Mouse (Mus musculus): ENCODE measurements at regions not wholly inside any gene's neighbourhood (a gene's known extent, or its start where the extent isn't known, plus 50 kb on each side); places are given as distances from the start of the nearest gene placed in this dataset.

DNA sequence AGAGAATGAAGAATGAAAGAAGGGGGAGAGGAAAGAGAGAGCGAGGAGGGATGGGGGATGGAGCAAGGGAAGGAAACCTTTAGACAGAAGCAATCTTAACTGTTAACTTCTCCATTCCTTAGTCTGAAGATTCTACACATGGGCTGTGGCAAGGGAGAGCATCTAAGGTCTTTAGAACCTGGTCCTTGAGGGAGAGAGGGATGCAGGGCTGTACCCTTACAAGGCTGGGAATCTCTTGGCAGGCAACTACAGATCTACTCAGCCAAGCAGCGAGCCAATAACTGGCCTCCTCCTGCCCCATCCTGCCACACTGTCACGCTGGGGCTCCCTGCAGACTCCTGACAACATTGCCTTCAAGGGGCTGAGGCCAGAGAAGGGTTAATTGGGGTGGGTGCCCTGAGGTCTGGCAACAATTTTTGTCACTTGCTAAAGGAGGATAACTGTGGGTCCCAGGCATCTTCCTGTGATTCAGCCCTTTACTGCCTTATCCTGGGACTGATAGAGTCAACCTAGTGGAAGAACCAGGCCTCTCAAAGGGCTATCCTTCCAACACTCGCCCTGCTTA lies 205.7 kb downstream of the Rpap3 start:
- no peak overlapping the region for H3K4me3 ChIP-seq (ENCODE audit: control insufficient read depth in 1 of 2, insufficient read depth in 1 of 2, low read depth in 2 of 2, low read length in 2 of 2)
- no peaks in the 10 kb centered on the region for H3K79me2 ChIP-seq (ENCODE audit: control insufficient read depth, insufficient read depth, low read length, poor library complexity)
- H3K9ac ChIP-seq (ENCODE audit: control insufficient read depth, low read depth, low read length, poor library complexity, severe bottlenecking): no peak overlapping the region
- no peak overlapping the region for H3K27ac ChIP-seq (ENCODE audit: control insufficient read depth, low read depth, low read length)
- H3K4me1 ChIP-seq (ENCODE audit: control insufficient read depth in 1 of 2, insufficient read depth in 2 of 2, low read length in 2 of 2): peaks cover 0 to 13% of the 10 kb centered on the region in 2 experiments; a peak in 2 of 4 replicates
- peaks cover 0 to 10% of the 10 kb centered on the region in 2 experiments; a peak in 2 of 4 replicates for H3K36me3 ChIP-seq (ENCODE audit: control insufficient read depth in 1 of 2, insufficient read depth in 2 of 2, low read length in 2 of 2)
- no peak for DNase-seq (ENCODE audit: low read depth, low spot score)
- TF ChIP-seq MXI1 (IDR thresholded peaks at IDR 0.05; ENCODE audit: low read depth, low read length): no peak
- TF ChIP-seq ETS1 (IDR thresholded peaks at IDR 0.05; ENCODE audit: low read depth, low read length): no peak
- no peak for TF ChIP-seq JUND (IDR thresholded peaks at IDR 0.05; ENCODE audit: low read depth, low read length)
- no peak for TF ChIP-seq CTCF (IDR thresholded peaks at IDR 0.05 in 2 of 3, conservative IDR thresholded peaks at IDR 0.05 in 1 of 3; ENCODE audit: control insufficient read depth in 1 of 3, insufficient read depth in 1 of 3, low read depth in 2 of 3, low read length in 3 of 3, poor library complexity in 1 of 3, severe bottlenecking in 1 of 3)
- no peak for TF ChIP-seq E2F4 (IDR thresholded peaks at IDR 0.05; ENCODE audit: borderline replicate concordance, low read depth, low read length)
- no peak for TF ChIP-seq POLR2AphosphoS2 (IDR thresholded peaks at IDR 0.05; ENCODE audit: low read length)
- no peak for TF ChIP-seq MYC (IDR thresholded peaks at IDR 0.05; ENCODE audit: low read depth, low read length)
- no peak for TF ChIP-seq ZMIZ1 (IDR thresholded peaks at IDR 0.05; ENCODE audit: low read depth, low read length)
- TF ChIP-seq ZC3H11A (IDR thresholded peaks at IDR 0.05; ENCODE audit: low read depth, low read length): no peak
- TF ChIP-seq SIN3A (IDR thresholded peaks at IDR 0.05; ENCODE audit: low read length): no peak
- no peak for TF ChIP-seq ZKSCAN1 (IDR thresholded peaks at IDR 0.05; ENCODE audit: low read depth, low read length)
- TF ChIP-seq HCFC1 (IDR thresholded peaks at IDR 0.05; ENCODE audit: low read depth, low read length): no peak
- TF ChIP-seq TBP (IDR thresholded peaks at IDR 0.05; ENCODE audit: low read depth, low read length): no peak
- no peak for TF ChIP-seq CHD2 (IDR thresholded peaks at IDR 0.05; ENCODE audit: low read length)
- TF ChIP-seq NRF1 (IDR thresholded peaks at IDR 0.05; ENCODE audit: insufficient read depth, low read depth, low read length, poor library complexity, severe bottlenecking): no peak
- TF ChIP-seq KAT2A (conservative IDR thresholded peaks at IDR 0.05; ENCODE audit: low read depth, low read length): no peak
- no peak for TF ChIP-seq EP300 (IDR thresholded peaks at IDR 0.05; ENCODE audit: low read depth in 1 of 2, low read length in 2 of 2)
- TF ChIP-seq POLR2AphosphoS5 (IDR thresholded peaks at IDR 0.05; ENCODE audit: borderline replicate concordance, low read depth, low read length): no peak
- H3K9me3 ChIP-seq (replicated peaks; ENCODE audit: insufficient read depth, low read length): no peaks in the 10 kb centered on the region
- H3K27me3 ChIP-seq (ENCODE audit: control insufficient read depth in 1 of 2, insufficient read depth in 2 of 2, low read length in 2 of 2): peaks cover 0 to 1% of the 10 kb centered on the region in 2 experiments; a peak in 1 of 4 replicates

DNA sequence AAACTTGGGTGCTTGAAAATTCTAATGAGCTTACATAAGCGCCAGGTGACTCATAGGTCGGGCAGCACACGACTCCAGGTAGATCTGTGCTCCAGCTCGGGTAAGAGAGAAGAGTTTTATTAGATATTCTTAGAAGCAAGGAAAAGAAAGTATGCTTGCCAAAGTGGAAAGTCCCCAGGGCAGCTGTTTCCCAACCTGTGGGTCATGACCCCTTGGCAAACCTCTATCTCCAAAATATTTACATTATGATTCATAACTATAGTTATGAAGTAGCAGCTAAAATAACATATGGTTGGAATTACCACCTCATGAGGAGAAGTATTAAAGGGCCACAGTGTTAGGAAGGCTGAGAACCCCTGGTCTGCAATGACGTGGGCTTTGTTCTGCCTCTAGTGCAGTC lies 206.4 kb downstream of the Rpap3 start:
- DNase-seq (ENCODE audit: low read depth, low spot score): no peak
- no peak for TF ChIP-seq MAX (IDR thresholded peaks at IDR 0.05; ENCODE audit: low read length)
- TF ChIP-seq HCFC1 (IDR thresholded peaks at IDR 0.05; ENCODE audit: low read depth, low read length): no peak
- TF ChIP-seq USF2 (IDR thresholded peaks at IDR 0.05; ENCODE audit: borderline replicate concordance in 1 of 2, insufficient read depth in 1 of 2, low read depth in 1 of 2, low read length in 2 of 2): no peak
- TF ChIP-seq SIN3A (IDR thresholded peaks at IDR 0.05; ENCODE audit: low read length): no peak
- TF ChIP-seq MAZ (IDR thresholded peaks at IDR 0.05; ENCODE audit: low read depth, low read length): no peak
- no peak for TF ChIP-seq CTCF (IDR thresholded peaks at IDR 0.05 in 2 of 3, conservative IDR thresholded peaks at IDR 0.05 in 1 of 3; ENCODE audit: control insufficient read depth in 1 of 3, insufficient read depth in 1 of 3, low read depth in 2 of 3, low read length in 3 of 3, poor library complexity in 1 of 3, severe bottlenecking in 1 of 3)
- TF ChIP-seq EP300 (IDR thresholded peaks at IDR 0.05; ENCODE audit: low read depth in 1 of 2, low read length in 2 of 2): no peak
- TF ChIP-seq POLR2AphosphoS2 (IDR thresholded peaks at IDR 0.05; ENCODE audit: low read length): no peak
- TF ChIP-seq POLR2A (IDR thresholded peaks at IDR 0.05; ENCODE audit: control insufficient read depth in 1 of 2, insufficient read depth in 1 of 2, low read depth in 1 of 2, low read length in 2 of 2, poor library complexity in 1 of 2): no peak
- TF ChIP-seq NRF1 (IDR thresholded peaks at IDR 0.05; ENCODE audit: insufficient read depth, low read depth, low read length, poor library complexity, severe bottlenecking): no peak
- TF ChIP-seq RCOR1 (IDR thresholded peaks at IDR 0.05; ENCODE audit: low read depth, low read length): no peak
- no peak for TF ChIP-seq MAFK (IDR thresholded peaks at IDR 0.05; ENCODE audit: borderline replicate concordance, low read depth, low read length)
- TF ChIP-seq ZKSCAN1 (IDR thresholded peaks at IDR 0.05; ENCODE audit: low read depth, low read length): no peak
- TF ChIP-seq TAL1 (IDR thresholded peaks at IDR 0.05; ENCODE audit: low read length): no peak
- TF ChIP-seq E2F4 (IDR thresholded peaks at IDR 0.05; ENCODE audit: borderline replicate concordance, low read depth, low read length): no peak
- no peak for TF ChIP-seq UBTF (IDR thresholded peaks at IDR 0.05; ENCODE audit: borderline replicate concordance, insufficient read depth, low read depth, low read length)
- TF ChIP-seq CHD1 (IDR thresholded peaks at IDR 0.05; ENCODE audit: low read depth, low read length): no peak
- H3K27ac ChIP-seq (ENCODE audit: control insufficient read depth, low read depth, low read length): no peak overlapping the region

More for the DNA sequence above, 206.4 kb downstream of the Rpap3 start:
- Histone ChIP-seq H3K9ac (ENCODE audit: control insufficient read depth, low read depth, low read length, poor library complexity, severe bottlenecking) (no peak overlapping the region), H3K9me3 (replicated peaks; ENCODE audit: insufficient read depth, low read length) (no peaks in the 10 kb centered on the region), H3K79me2 (ENCODE audit: control insufficient read depth, insufficient read depth, low read length, poor library complexity) (no peaks in the 10 kb centered on the region), H3K27me3 (ENCODE audit: control insufficient read depth in 1 of 2, insufficient read depth in 2 of 2, low read length in 2 of 2) (peaks cover 0 to 1% of the 10 kb centered on the region in 2 experiments; a peak in 1 of 4 replicates), H3K36me3 (ENCODE audit: control insufficient read depth in 1 of 2, insufficient read depth in 2 of 2, low read length in 2 of 2) (peaks cover 0 to 10% of the 10 kb centered on the region in 2 experiments; a peak in 2 of 4 replicates), H3K4me1 (ENCODE audit: control insufficient read depth in 1 of 2, insufficient read depth in 2 of 2, low read length in 2 of 2) (peaks cover 0 to 13% of the 10 kb centered on the region in 2 experiments; a peak in 2 of 4 replicates), H3K4me3 (ENCODE audit: control insufficient read depth in 1 of 2, insufficient read depth in 1 of 2, low read depth in 2 of 2, low read length in 2 of 2) (no peak overlapping the region)

Measured in MEL (cell line).